Mouse (Mus musculus) embryonic fibroblast, embryonic 13.5 days (primary cell): ENCODE measurements at regions not wholly inside any gene's neighbourhood (a gene's known extent, or its start where the extent isn't known, plus 50 kb on each side); places are given as distances from the start of the nearest gene placed in this dataset.

Experiments
- H3K27ac ChIP-seq: 2 replicates; pipeline ENCODE4 v1.5.1; 2012; ENCODE audit warnings: low read length, control low read depth, inconsistent platforms; ENCODE audit not compliant: insufficient read depth
- H3K4me1 ChIP-seq: 2 replicates; pipeline ENCODE4 v1.6.1; 2011; ENCODE audit warnings: low read length; ENCODE audit not compliant: control insufficient read depth, insufficient read depth
- H3K4me3 ChIP-seq: 2 replicates; pipeline ENCODE4 v1.5.1; 2011; ENCODE audit warnings: mild to moderate bottlenecking, control low read depth, low read length; ENCODE audit not compliant: insufficient read depth
- CTCF ChIP-seq: IDR thresholded peaks from 2 replicates; pipeline ENCODE4 v1.5.1; 2011; ENCODE audit warnings: mild to moderate bottlenecking, control low read depth, low read length, moderate library complexity, borderline replicate concordance; ENCODE audit not compliant: insufficient read depth
- POLR2A ChIP-seq: IDR thresholded peaks from 2 replicates; pipeline ENCODE4 v1.6.1; 2011; ENCODE audit warnings: low read depth, mild to moderate bottlenecking, control low read depth, low read length, moderate library complexity

GRCm38 (mm10) chr9:120774772-120775171 is 154.2 kb upstream of the Ctnnb1 start:
- TF ChIP-seq CTCF (no peak), POLR2A (no peak)
- peaks cover 16% of the 10 kb centered on the region for H3K4me1 ChIP-seq
- no peak overlapping the region for H3K27ac ChIP-seq
- H3K4me3 ChIP-seq: no peak overlapping the region

GRCm38 (mm10) chr9:120775721-120776120 is 153.3 kb upstream of the Ctnnb1 start:
- TF ChIP-seq POLR2A: no peak
- no peak for TF ChIP-seq CTCF
- no peak overlapping the region for H3K4me3 ChIP-seq
- no peak overlapping the region for H3K27ac ChIP-seq
- peaks cover 13% of the 10 kb centered on the region; the same call in 1 of the 2 replicates for H3K4me1 ChIP-seq

DNA sequence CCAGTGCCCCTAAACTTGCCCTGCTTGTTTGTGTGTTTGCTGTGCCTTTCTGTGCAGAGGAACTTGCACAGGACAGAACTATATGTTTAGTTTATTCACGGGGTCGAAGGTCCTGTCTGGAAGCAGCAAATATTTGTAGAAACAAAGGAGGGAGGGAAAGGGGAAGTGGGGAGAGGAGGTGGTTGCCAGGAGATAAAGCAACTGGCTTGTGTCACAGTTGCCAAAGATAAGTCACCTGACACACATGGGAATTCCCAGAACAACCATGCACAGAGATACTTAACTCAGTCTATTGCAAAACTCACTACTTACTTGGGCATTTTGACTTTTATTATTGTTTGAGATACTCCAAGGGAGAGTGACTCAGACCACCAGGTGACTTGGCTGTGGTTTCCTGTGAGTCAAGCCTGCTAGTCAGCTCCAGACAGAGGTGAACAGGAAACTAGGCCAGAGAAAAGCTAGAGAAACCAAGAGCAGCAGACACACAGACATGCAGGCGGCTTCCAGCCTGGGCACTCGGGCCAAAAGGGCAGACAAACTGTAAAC is 152.5 kb upstream of the Ctnnb1 start:
- no peak for TF ChIP-seq POLR2A
- no peak for TF ChIP-seq CTCF
- Histone ChIP-seq H3K4me3 (no peak overlapping the region), H3K4me1 (peaks cover 13% of the 10 kb centered on the region; the same call in 1 of the 2 replicates), H3K27ac (peak overlapping the region; percentile 43)

GRCm38 (mm10) chr9:120777016-120777415 is 152.0 kb upstream of the Ctnnb1 start:
- peaks cover 13% of the 10 kb centered on the region; the same call in 1 of the 2 replicates for H3K4me1 ChIP-seq
- no peak overlapping the region for H3K4me3 ChIP-seq
- TF ChIP-seq CTCF: no peak
- no peak for TF ChIP-seq POLR2A
- peak overlapping the region; percentile 21; the same call in 1 of the 2 replicates for H3K27ac ChIP-seq

- Histone ChIP-seq H3K4me3 (no peak overlapping the region), H3K4me1 (peaks cover 13% of the 10 kb centered on the region; the same call in 1 of the 2 replicates), H3K27ac (no peak overlapping the region)
- TF ChIP-seq CTCF (no peak), POLR2A (no peak)
These were observed 151.5 kb upstream of the Ctnnb1 start for GRCm38 (mm10) chr9:120777501-120777900.

DNA sequence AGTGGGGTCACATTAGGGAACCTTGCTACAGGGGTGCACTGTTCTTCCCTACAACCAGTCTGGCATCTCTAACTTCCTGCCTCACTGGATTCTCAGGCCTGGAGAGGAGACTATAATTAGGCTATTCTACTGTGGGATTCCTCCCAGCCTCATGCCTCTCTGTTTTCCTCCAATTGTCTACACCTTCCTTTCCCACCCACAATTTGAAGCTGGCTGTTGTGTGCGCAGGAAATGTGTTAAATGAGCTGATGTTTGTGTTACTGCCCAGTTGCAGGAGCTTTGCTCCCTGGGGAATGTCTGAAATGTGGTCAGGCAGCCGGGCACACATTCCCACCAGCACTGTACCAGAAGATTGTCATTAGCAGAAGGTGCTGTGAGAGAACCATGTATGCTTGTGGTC is 150.6 kb upstream of the Ctnnb1 start:
- Histone ChIP-seq H3K27ac (no peak overlapping the region), H3K4me3 (no peak overlapping the region), H3K4me1 (peaks cover 13% of the 10 kb centered on the region; the same call in 1 of the 2 replicates)
- TF ChIP-seq CTCF: no peak
- no peak for TF ChIP-seq POLR2A

- Histone ChIP-seq H3K27ac (no peak overlapping the region), H3K4me3 (no peak overlapping the region), H3K4me1 (no peaks in the 10 kb centered on the region)
- TF ChIP-seq CTCF (no peak), POLR2A (no peak)
These were observed 134.8 kb upstream of the Ctnnb1 start for GRCm38 (mm10) chr9:120794210-120794609.

DNA sequence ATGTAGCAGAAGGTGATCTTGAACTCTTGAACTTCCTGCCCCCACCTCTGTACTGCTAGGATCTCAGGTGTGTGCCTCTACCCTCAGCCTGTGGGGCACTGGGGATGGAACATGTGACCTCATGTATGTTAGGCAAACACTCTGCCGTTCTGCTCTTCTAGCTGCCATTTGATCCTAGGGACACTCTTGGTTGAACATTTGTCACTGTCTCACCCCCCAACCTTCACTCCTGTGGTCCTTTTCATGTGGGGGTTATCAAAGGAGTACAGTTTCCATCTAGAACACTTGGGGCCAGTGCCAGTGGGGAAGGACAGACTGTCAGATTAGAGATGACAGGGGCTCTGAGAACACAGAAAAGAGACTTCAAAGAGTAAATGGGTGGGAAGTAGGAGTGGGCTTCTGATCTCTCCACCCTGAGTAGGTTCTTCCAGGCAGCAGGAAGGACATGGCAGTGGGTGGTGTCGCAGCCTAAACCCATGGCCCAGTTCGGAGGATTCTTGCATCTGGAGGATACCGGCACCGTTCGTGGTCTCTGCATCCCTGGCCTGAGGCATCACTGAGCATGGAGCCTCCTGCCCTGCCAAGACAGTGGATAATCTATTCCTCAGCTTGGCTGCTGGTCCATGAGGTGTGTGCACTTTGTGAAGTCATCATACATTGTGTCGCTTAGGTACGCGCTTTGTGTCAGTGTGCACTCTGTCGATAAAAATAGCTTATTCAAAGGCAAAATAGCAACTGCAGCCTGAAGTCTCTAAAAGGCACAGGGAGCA is 132.7 kb upstream of the Ctnnb1 start:
- Histone ChIP-seq H3K4me1 (no peaks in the 10 kb centered on the region), H3K27ac (no peak overlapping the region), H3K4me3 (no peak overlapping the region)
- TF ChIP-seq CTCF (no peak), POLR2A (no peak)

- H3K27ac ChIP-seq: no peak overlapping the region
- no peak overlapping the region for H3K4me3 ChIP-seq
- TF ChIP-seq POLR2A: no peak
- no peak for TF ChIP-seq CTCF
- no peaks in the 10 kb centered on the region for H3K4me1 ChIP-seq
These were observed 130.9 kb upstream of the Ctnnb1 start for GRCm38 (mm10) chr9:120797996-120798663.

DNA sequence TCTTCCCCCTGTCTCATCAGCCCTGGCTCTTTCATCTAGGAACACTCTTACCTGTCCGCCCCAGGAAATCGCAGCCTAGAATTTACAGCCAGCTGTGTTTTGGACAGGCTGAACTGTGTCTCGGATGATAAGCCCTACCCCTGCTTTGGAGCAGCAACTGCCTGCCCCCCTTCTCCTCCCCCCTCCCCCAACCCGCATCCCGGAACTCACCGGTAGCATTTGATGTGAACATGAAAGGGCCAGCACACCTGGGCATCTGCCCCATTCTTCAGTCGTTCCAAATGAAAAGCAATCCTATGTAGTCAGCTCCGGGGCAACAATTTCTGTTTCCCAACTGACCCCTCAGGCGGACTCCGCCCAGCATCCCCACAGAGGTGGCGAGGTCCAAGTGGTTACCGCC is 130.1 kb upstream of the Ctnnb1 start:
- Histone ChIP-seq H3K4me3 (no peak overlapping the region), H3K27ac (no peak overlapping the region), H3K4me1 (no peaks in the 10 kb centered on the region)
- TF ChIP-seq POLR2A: no peak
- no peak for TF ChIP-seq CTCF
